Mouse (Mus musculus): Measurements from ENCODE around the gene Olfr718-ps1. TPM values are rescaled to one million over a fixed set of nuclear protein-coding genes. Genes with fewer than 3 reads are reported as not detected.

The Olfr718-ps1 gene
- polyA plus RNA-seq, 1 experiment from 2014 or later: 0.07 TPM

- ATAC-seq (replicated peaks; ENCODE audit: low FRiP score) (0 out of 2 replicates have a peak, but pooled peaks have one; percentile 15), DNase-seq (ENCODE audit: low spot score) (no peak)
These were observed 21.8 kb downstream of the Olfr718-ps1 start for GRCm38 (mm10) chr5:143125601-143126000.

GRCm38 (mm10) chr5:143124805-143125378, 22.5 kb downstream of the Olfr718-ps1 start:
- no peak for DNase-seq (ENCODE audit: low spot score)
- ATAC-seq (replicated peaks; ENCODE audit: low FRiP score): no peak
- H3K9ac ChIP-seq (ENCODE audit: low read length): no peak overlapping the region
- 77% methylated on average over 4 of the region's 4 CpGs for WGBS
- H3K9me3 ChIP-seq (ENCODE audit: control insufficient read depth, low read length): no peaks in the 10 kb centered on the region
- H3K27me3 ChIP-seq (ENCODE audit: control insufficient read depth, insufficient read depth, low read length): no peaks in the 10 kb centered on the region
- no peak overlapping the region for H3K4me3 ChIP-seq (ENCODE audit: low read depth, low read length)
- H3K4me2 ChIP-seq (ENCODE audit: low read depth, low read length, severe bottlenecking): no peak overlapping the region
- H3K4me1 ChIP-seq (replicated peaks; ENCODE audit: control insufficient read depth, insufficient read depth, low read length): 0 out of 2 replicates have a peak, but pooled peaks cover 2% of the 10 kb centered on the region
- no peak overlapping the region for H3K27ac ChIP-seq (ENCODE audit: low read depth, low read length)
- H3K36me3 ChIP-seq (ENCODE audit: control insufficient read depth, insufficient read depth, low read length): no peaks in the 10 kb centered on the region

More at GRCm38 (mm10) chr5:143125601-143126000, 21.8 kb downstream of the Olfr718-ps1 start:
- Histone ChIP-seq H3K9ac (ENCODE audit: low read length) (no peak overlapping the region), H3K27me3 (ENCODE audit: control insufficient read depth, insufficient read depth, low read length) (no peaks in the 10 kb centered on the region), H3K4me1 (replicated peaks; ENCODE audit: control insufficient read depth, insufficient read depth, low read length) (0 out of 2 replicates have a peak, but pooled peaks cover 2% of the 10 kb centered on the region), H3K9me3 (ENCODE audit: control insufficient read depth, low read length) (no peaks in the 10 kb centered on the region), H3K4me2 (ENCODE audit: low read depth, low read length, severe bottlenecking) (no peak overlapping the region), H3K4me3 (ENCODE audit: low read depth, low read length) (no peak overlapping the region), H3K36me3 (ENCODE audit: control insufficient read depth, insufficient read depth, low read length) (no peaks in the 10 kb centered on the region), H3K27ac (ENCODE audit: low read depth, low read length) (no peak overlapping the region; the same call in 1 of the 2 replicates)
- 42% methylated on average over 7 of the region's 7 CpGs for WGBS

- no peak overlapping the region for H3K4me3 ChIP-seq (ENCODE audit: low read depth, low read length)
- H3K9me3 ChIP-seq (ENCODE audit: control insufficient read depth, low read length): no peaks in the 10 kb centered on the region
- ATAC-seq (replicated peaks; ENCODE audit: low FRiP score) (no peak), DNase-seq (ENCODE audit: low spot score) (no peak)
- H3K27me3 ChIP-seq (ENCODE audit: control insufficient read depth, insufficient read depth, low read length): no peaks in the 10 kb centered on the region
- H3K9ac ChIP-seq (ENCODE audit: low read length): no peak overlapping the region
- no peak overlapping the region for H3K27ac ChIP-seq (ENCODE audit: low read depth, low read length)
- no peaks in the 10 kb centered on the region for H3K36me3 ChIP-seq (ENCODE audit: control insufficient read depth, insufficient read depth, low read length)
- 0 out of 2 replicates have a peak, but pooled peaks cover 2% of the 10 kb centered on the region for H3K4me1 ChIP-seq (replicated peaks; ENCODE audit: control insufficient read depth, insufficient read depth, low read length)
- H3K4me2 ChIP-seq (ENCODE audit: low read depth, low read length, severe bottlenecking): no peak overlapping the region
- WGBS: 50% methylated on average over 1 of the region's 1 CpGs
These were observed 24.7 kb downstream of the Olfr718-ps1 start for GRCm38 (mm10) chr5:143122673-143123072.

- no peak overlapping the region for H3K4me2 ChIP-seq (ENCODE audit: low read depth, low read length, severe bottlenecking)
- DNase-seq (ENCODE audit: low spot score) (no peak), ATAC-seq (replicated peaks; ENCODE audit: low FRiP score) (no peak)
- no peaks in the 10 kb centered on the region for H3K27me3 ChIP-seq (ENCODE audit: control insufficient read depth, insufficient read depth, low read length)
- H3K36me3 ChIP-seq (ENCODE audit: control insufficient read depth, insufficient read depth, low read length): no peaks in the 10 kb centered on the region
- no peak overlapping the region for H3K4me3 ChIP-seq (ENCODE audit: low read depth, low read length)
- H3K9ac ChIP-seq (ENCODE audit: low read length): no peak overlapping the region
- H3K9me3 ChIP-seq (ENCODE audit: control insufficient read depth, low read length): no peaks in the 10 kb centered on the region
- 0 out of 2 replicates have a peak, but pooled peaks cover 2% of the 10 kb centered on the region for H3K4me1 ChIP-seq (replicated peaks; ENCODE audit: control insufficient read depth, insufficient read depth, low read length)
- no peak overlapping the region for H3K27ac ChIP-seq (ENCODE audit: low read depth, low read length)
- WGBS: 78% methylated on average over 8 of the region's 8 CpGs
These were observed 25.3 kb downstream of the Olfr718-ps1 start for GRCm38 (mm10) chr5:143122125-143122524.

- peak within 1 kb of the TSS; percentile 87 for H3K9ac ChIP-seq (ENCODE audit: low read length)
- ATAC-seq (replicated peaks; ENCODE audit: low FRiP score) (peak; percentile 97), DNase-seq (ENCODE audit: low spot score) (peak; percentile 96)
- WGBS: 1% methylated on average over 93 of the region's 110 CpGs
- H3K4me3 ChIP-seq (ENCODE audit: low read depth, low read length): peak within 1 kb of the TSS; percentile 84
- H3K27ac ChIP-seq (ENCODE audit: low read depth, low read length): peak within 1 kb of the TSS; percentile 79
- H3K4me1 ChIP-seq (replicated peaks; ENCODE audit: control insufficient read depth, insufficient read depth, low read length): 0 out of 2 replicates have a peak, but pooled peaks cover 2% of the 10 kb centered on the region
- no peaks in the 10 kb centered on the region for H3K9me3 ChIP-seq (ENCODE audit: control insufficient read depth, low read length)
- no peaks in the 10 kb centered on the region for H3K36me3 ChIP-seq (ENCODE audit: control insufficient read depth, insufficient read depth, low read length)
- H3K4me2 ChIP-seq (ENCODE audit: low read depth, low read length, severe bottlenecking): peak within 1 kb of the TSS; percentile 87
- H3K27me3 ChIP-seq (ENCODE audit: control insufficient read depth, insufficient read depth, low read length): no peaks in the 10 kb centered on the region
These were observed 34.8 kb downstream of the Olfr718-ps1 start, which contains the start of gene Rnf216 for GRCm38 (mm10) chr5:143112281-143113246. TSS of gene Rnf216 (minus strand) at chr5:143112994.

- Histone ChIP-seq H3K4me3 (ENCODE audit: low read depth, low read length) (no peak overlapping the region), H3K36me3 (ENCODE audit: control insufficient read depth, insufficient read depth, low read length) (no peaks in the 10 kb centered on the region), H3K27ac (ENCODE audit: low read depth, low read length) (no peak overlapping the region), H3K9ac (ENCODE audit: low read length) (no peak overlapping the region), H3K27me3 (ENCODE audit: control insufficient read depth, insufficient read depth, low read length) (no peaks in the 10 kb centered on the region), H3K4me1 (replicated peaks; ENCODE audit: control insufficient read depth, insufficient read depth, low read length) (0 out of 2 replicates have a peak, but pooled peaks cover 2% of the 10 kb centered on the region), H3K4me2 (ENCODE audit: low read depth, low read length, severe bottlenecking) (no peak overlapping the region), H3K9me3 (ENCODE audit: control insufficient read depth, low read length) (no peaks in the 10 kb centered on the region)
- 93% methylated on average over 3 of the region's 3 CpGs for WGBS
- no peak for DNase-seq (ENCODE audit: low spot score)
- no peak for ATAC-seq (replicated peaks; ENCODE audit: low FRiP score)
These were observed 40.5 kb downstream of the Olfr718-ps1 start for GRCm38 (mm10) chr5:143106842-143107241.

GRCm38 (mm10) chr5:143103231-143103630, 44.1 kb downstream of the Olfr718-ps1 start:
- no peak overlapping the region for H3K27ac ChIP-seq (ENCODE audit: low read depth, low read length)
- no peak for ATAC-seq (replicated peaks; ENCODE audit: low FRiP score)
- DNase-seq (ENCODE audit: low spot score): no peak
- no peaks in the 10 kb centered on the region for H3K27me3 ChIP-seq (ENCODE audit: control insufficient read depth, insufficient read depth, low read length)
- no peaks in the 10 kb centered on the region for H3K9me3 ChIP-seq (ENCODE audit: control insufficient read depth, low read length)
- 90% methylated on average over 2 of the region's 2 CpGs for WGBS
- H3K4me1 ChIP-seq (replicated peaks; ENCODE audit: control insufficient read depth, insufficient read depth, low read length): 0 out of 2 replicates have a peak, but pooled peaks cover 1% of the 10 kb centered on the region
- H3K9ac ChIP-seq (ENCODE audit: low read length): no peak overlapping the region
- no peak overlapping the region for H3K4me3 ChIP-seq (ENCODE audit: low read depth, low read length)
- H3K4me2 ChIP-seq (ENCODE audit: low read depth, low read length, severe bottlenecking): no peak overlapping the region
- H3K36me3 ChIP-seq (ENCODE audit: control insufficient read depth, insufficient read depth, low read length): no peaks in the 10 kb centered on the region

- 86% methylated on average over 1 of the region's 1 CpGs for WGBS
- H3K9me3 ChIP-seq (ENCODE audit: control insufficient read depth, low read length): no peaks in the 10 kb centered on the region
- no peak overlapping the region for H3K4me3 ChIP-seq (ENCODE audit: low read depth, low read length)
- ATAC-seq (replicated peaks; ENCODE audit: low FRiP score): no peak
- H3K4me1 ChIP-seq (replicated peaks; ENCODE audit: control insufficient read depth, insufficient read depth, low read length): no peaks in the 10 kb centered on the region
- H3K27ac ChIP-seq (ENCODE audit: low read depth, low read length): no peak overlapping the region
- no peak overlapping the region for H3K9ac ChIP-seq (ENCODE audit: low read length)
- no peaks in the 10 kb centered on the region for H3K27me3 ChIP-seq (ENCODE audit: control insufficient read depth, insufficient read depth, low read length)
- no peaks in the 10 kb centered on the region for H3K36me3 ChIP-seq (ENCODE audit: control insufficient read depth, insufficient read depth, low read length)
- DNase-seq (ENCODE audit: low spot score): no peak
- no peak overlapping the region for H3K4me2 ChIP-seq (ENCODE audit: low read depth, low read length, severe bottlenecking)
These were observed 45.8 kb downstream of the Olfr718-ps1 start for GRCm38 (mm10) chr5:143101626-143102025.
